Mouse (Mus musculus): ENCODE measurements around the gene Stab1.

Gene Stab1

DNA sequence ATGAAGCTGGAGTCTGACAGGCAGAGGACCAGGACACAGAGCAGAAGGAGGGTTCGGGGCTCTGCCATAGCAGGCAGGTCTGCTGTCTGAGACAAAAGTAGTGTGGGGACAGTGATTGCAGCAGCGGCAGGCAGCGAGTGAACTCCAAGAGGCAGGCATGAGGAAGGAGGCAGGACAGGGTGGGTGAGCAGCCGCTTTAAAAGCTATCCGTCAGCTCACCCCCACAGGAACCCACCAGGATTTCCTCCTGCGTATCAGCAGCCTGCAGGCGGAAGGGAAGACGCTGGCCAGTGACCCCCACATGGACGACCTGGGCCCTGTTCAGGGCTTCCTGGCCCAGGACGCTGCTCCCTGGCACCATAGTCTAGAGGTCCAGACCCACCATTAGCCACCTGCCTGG is at the start of gene Stab1:
Gene Stab1, minus strand, starts transcription at position 217 of the 400 bp plus-strand sequence.
- no peak for DNase-seq (ENCODE audit: low read depth)

GRCm38 (mm10) chr14:31217666-31218065 is 49.2 kb upstream of the Stab1 start, which contains the start of gene Sema3g:
TSS of gene Sema3g (plus strand) at chr14:31217860.
- peak; percentile 34 for DNase-seq (ENCODE audit: low read depth)

GRCm38 (mm10) chr14:31216846-31217245 is 48.4 kb upstream of the Stab1 start, which contains the start of gene Nisch:
TSS of gene Nisch (minus strand) at chr14:31216946.
- no peak for DNase-seq (ENCODE audit: low read depth)

- peak; percentile 67 for DNase-seq (ENCODE audit: low read depth)
Observed at GRCm38 (mm10) chr14:31215157-31216002, 46.9 kb upstream of the Stab1 start.

GRCm38 (mm10) chr14:31214684-31215083 is 46.2 kb upstream of the Stab1 start:
- DNase-seq (ENCODE audit: low read depth) = no peak

DNA sequence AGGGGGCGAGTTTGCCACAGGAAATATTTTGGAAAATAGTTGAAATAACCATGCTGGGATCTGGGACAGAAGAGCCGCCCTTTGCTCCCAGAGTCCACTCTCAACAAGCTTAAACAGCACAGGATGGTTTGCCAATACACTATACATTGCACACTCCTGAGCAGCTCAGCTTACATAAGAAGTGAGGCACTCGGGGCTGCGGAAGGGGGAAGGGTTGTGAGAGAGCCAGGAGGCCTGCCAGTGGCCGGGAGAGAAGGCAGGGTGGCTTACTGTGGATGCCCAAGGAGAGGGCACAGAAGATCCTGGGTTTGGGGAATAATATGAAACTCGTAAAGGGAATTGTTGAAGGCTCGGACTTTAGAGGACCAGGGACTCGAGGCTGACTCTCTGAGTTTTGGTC is 45.4 kb upstream of the Stab1 start:
- no peak for DNase-seq (ENCODE audit: low read depth)

DNA sequence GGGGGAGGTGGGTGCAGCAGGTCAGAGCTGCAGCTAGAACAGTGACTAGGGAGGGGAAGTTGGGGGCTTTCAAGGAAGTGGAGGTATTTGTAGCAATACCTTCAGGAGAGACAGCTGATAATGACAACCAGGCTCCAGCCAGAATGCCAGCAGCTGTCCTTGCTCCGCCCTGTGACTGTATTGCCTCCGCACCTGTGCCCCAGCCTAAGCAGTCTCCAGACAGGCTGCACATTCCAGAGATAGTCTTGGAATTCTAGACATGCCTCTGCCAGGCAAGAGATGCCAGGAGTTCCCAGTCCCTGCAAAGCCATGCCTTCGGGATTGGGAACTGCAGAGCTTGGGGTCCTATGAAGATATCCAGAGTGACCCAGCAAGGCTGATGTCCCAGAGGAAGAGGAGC is 44.1 kb upstream of the Stab1 start:
- DNase-seq (ENCODE audit: low read depth) = no peak

GRCm38 (mm10) chr14:31211854-31212253 is 43.4 kb upstream of the Stab1 start:
- DNase-seq (ENCODE audit: low read depth) = no peak

DNA sequence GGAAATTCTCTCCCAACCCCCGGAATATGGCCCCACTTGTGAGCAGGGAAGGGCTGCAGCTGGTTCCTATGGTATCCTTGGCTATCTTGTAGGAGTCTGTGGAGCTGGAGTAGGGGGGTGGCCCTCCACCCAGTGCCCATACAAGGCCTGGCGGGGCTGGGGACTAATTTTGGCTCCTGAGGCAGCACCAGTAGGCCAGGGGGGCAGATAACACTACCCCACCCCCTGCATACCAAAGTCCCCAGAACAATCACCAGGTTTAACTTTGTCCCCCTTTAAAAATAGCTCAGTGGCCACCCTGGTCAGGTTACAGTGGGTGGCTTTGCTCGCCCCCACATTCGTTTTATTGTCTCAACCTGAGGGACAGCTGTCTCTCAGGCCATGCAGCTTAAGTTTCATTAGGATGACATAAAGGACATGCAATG is 40.7 kb upstream of the Stab1 start:
- DNase-seq (ENCODE audit: low read depth) = no peak

- DNase-seq (ENCODE audit: low read depth) = no peak
Observed at GRCm38 (mm10) chr14:31208084-31208483, 39.6 kb upstream of the Stab1 start, which contains the start of gene Tnnc1. TSS of gene Tnnc1 (plus strand) at chr14:31208312.

DNA sequence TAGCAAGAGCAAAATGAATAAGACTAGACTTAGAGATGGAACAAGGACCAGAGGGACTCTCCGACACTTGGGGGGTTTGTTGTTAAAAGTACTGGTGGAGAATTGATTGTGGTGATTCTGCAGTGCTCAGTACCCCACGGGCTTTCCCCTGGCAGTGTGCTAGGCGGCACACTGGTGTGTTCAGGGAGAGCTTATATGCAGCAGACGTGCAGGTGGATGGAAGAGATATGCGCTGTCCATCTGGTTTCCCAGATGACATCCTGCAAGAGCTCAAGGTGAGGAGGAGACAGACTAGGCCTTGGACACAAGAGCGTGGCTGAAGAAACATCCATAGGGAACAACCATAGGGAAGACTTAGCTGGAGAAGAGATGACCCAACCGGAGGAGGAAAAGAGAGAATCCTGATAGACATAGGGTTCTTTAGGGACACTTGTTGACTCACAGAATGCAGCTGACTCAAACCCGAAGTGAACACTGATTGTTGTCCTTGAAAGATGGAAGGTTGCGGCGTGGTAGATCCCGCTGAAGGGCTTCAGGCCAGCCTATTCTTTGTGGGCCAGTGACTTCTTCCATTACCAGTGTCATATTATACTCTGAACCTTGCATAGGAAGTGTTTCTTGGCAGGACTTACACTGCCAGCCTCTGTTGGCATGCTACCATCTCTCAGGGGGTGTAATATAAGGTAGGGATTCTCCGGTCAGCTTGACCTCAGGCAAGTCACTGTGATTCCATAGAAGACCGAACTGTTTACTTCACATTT is 38.8 kb upstream of the Stab1 start:
- DNase-seq (ENCODE audit: low read depth) = peak; percentile 44

DNA sequence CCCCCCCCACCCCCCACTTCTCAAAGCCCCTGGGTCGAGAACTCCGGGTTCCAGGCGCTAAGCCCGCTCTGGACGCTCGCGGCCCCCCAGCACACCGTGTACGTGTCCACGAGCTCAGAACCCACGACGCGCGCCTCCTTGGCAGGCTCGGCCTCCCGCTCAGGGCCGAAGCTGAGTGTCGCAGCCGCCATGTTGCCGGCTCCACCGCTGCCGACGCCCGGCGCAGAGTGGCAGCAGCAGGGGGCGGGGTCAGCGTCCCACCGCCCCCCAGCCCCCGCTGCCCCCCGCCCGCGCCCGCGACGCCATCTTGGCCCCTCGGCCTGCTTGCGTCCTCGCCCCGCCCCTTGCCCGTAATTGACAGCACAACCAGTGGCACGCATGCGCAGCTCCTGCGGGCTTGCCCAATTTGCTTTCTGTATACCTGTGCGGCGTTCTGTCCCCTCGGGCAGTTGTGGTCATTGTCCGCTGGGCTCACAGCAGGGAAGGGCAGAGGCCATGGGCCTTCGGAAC is 38.1 kb upstream of the Stab1 start:
- peak; percentile 88 for DNase-seq (ENCODE audit: low read depth)

GRCm38 (mm10) chr14:31205562-31206467 is 37.4 kb upstream of the Stab1 start:
- peak; percentile 28 for DNase-seq (ENCODE audit: low read depth)

- DNase-seq (ENCODE audit: low read depth) = no peak
Observed at GRCm38 (mm10) chr14:31205244-31205561, 36.8 kb upstream of the Stab1 start.

DNA sequence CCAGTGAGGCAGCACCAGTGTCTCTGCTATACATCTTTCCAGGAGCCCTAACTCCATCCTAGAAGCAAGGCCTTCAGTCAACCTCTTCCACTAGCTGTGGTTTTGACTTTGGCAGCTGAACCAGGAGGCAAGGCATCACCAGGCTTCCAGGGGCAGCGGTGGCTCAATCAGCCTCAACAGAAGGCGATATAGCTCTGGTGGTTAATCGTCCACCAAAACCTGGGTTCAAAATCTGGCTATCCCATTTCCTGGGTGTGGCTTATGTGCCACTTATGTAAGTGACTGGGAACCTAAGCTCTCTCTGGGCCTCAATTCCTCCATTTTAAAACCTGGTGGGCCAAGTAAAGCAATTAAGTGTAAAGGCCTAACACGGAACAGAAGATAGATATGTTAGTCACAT is 36.4 kb upstream of the Stab1 start:
- peak; percentile 29 for DNase-seq (ENCODE audit: low read depth)

GRCm38 (mm10) chr14:31200038-31200437 is 31.6 kb upstream of the Stab1 start:
- DNase-seq (ENCODE audit: low read depth) = no peak

- no peak for DNase-seq (ENCODE audit: low read depth)
Observed at GRCm38 (mm10) chr14:31199599-31199998, 31.2 kb upstream of the Stab1 start.

DNA sequence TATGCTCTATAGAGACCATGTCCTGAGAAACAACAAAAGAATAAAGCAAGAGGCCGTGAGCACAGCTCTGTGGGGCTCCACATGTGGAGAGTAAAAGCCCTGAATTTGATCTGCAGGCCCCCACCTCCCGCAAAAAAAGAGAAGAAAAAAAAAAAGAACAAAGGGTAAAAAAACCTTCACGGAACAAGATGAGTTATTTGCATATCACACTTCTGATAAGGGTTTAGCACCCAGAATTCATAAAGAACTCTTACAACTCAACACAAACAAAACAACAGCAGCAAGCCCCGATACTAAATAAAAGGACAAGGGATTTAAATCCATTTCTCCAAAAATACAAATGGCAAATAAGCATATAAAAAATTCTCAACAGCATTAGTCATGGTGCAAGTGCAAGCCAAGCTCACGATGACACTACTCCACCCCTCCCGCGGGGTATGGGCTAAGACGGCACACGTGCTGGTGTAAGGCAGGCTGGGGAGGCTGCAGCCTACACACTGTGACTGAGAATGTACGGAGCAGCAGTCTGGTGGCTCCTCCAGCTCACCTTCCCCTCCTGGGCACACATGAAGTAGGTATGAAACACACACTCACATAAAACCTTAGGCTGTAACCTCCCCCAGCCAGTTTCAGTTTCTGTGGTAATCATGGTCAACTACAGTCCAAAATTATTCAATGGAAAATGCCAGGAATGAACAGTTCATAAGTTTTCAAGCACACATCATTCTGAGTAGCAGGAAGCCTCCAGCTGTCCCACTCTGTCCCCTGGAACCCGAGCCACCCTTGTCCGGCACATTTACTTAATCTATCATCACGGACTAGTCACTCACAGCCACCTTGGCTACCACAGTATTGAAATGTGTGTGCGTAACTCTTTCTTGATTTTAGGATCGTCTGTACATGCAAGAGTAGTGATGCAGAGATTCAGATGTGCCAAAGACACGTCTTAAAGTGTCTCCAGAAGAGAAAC is 29.4 kb upstream of the Stab1 start:
- DNase-seq (ENCODE audit: low read depth) = no peak

DNA sequence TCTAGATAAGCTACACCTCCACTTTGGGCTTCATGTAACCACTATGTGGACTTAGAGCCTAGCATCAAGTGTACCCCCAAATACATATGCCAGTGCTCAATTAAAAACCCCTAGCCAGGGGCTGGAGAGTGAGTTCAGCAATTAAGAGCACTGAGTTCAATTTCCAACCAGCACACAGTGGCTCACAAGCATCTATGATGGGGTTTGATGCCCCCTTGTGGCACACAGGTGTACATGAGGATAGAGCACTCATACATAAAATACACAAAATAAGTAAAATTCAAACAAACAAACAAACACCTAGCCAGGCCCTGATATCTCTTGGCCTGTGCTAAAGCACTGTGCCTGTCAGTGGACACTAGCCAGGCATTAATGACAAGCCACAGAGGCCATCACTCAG is 27.5 kb upstream of the Stab1 start:
- DNase-seq (ENCODE audit: low read depth) = peak; percentile 33

DNA sequence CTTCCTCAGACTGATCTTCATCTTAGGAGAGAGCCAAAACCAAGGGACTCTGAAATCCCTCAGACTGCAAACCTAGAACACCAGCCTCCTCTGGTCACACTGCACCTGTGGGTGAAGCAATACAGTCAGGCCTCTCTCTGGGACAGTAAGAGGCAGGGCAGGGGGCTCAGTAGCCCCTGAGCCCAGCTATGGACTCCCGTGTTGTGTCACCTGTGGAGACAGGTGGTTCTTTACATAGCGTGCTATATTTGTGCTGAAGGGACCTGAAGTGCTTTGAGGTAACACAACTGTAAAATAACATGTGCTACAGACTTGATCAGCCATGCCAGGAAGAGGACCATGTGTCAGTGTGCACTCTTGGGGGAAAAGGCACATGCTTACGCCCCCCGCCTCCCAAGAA is 27.1 kb upstream of the Stab1 start:
- no peak for DNase-seq (ENCODE audit: low read depth)
